14 mouse cellular contexts compared by ENCODE assay signal in genomic region chr2:163146001-163146400, GRCm38 (mm10). TPM values are rescaled to one million over a fixed set of nuclear protein-coding genes. Genes with fewer than 3 reads are reported as not detected.
"Had no signal": no experiment of that assay in that cellular context is flagged by ENCODE, and none has a peak within 500 bp of the region (broad histone marks: within the 10 kb centered on the region; RNA-seq: fewer than 3 reads in every experiment).

No protein-coding gene starts in this region.

- DNase-seq: lung, adult 18-20 months; lung, embryonic 14.5 days; lung, postnatal 10 days; lung, postnatal 4 days; midbrain, embryonic 14.5 days; right cerebral cortex, adult 18-20 months; right cerebral cortex, postnatal 25 days; right cerebral cortex, postnatal 4 days; spleen, adult 18-20 months; thymus, adult 18-20 months; thymus, postnatal 14 days; thymus, postnatal 36 days had no signal

RNA-seq across cellular contexts. Expression of gene Tox2, which starts 56.9 kb away (rescaled TPM):
- total RNA-seq: megakaryocyte, adult 5-6 weeks had no signal

RNA-seq across cellular contexts. Expression of gene Gtsf1l, which starts 58.3 kb away (rescaled TPM):
- total RNA-seq: megakaryocyte, adult 5-6 weeks; megakaryocyte-erythroid progenitor cell, adult 5-6 weeks had no signal
